Mouse (Mus musculus): ENCODE results near the gene S100a10. TPM values are rescaled to one million over a fixed set of nuclear protein-coding genes. Genes with fewer than 3 reads are reported as not detected.

Gene S100a10
- total and polyA plus RNA-seq, 3 experiments = 41.9 to 93.9 (median 70.5) TPM

DNA sequence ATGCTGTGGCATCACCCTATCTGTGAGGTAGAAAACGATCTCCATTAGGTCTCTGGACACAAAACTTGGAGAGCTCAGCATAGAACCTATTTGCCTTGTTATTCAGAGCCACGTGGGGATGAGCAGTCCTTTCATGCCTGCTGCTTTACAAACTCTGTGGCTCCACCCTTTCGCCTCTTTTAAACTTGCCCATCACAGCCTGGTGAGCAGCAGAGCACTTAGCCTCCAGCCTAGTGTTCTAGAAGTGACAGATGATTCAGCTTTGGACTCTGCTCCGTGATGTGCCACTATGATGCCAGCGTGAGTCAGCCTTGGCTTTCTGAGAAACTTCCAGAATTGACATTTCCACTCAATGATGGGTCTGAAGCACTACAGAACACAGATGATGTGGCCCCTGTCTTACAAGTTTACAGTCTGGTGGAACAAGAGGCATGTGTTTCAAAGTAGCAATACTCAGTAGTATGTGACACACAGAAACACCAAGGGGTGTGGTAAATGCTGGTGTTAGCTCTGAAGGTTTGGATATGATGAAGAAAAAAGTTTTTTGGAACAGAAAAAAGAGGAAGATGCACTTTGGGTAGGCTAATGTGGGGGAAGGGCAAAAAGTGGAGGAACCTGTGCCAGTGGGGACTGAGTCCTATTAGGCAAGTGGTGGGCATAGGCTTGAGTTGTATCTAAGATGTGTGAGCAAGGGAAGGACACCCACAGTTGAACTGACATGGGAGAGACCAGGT lies 17.3 kb downstream of the S100a10 start:
- H3K4me3 ChIP-seq = no peak overlapping the region
- no peak for DNase-seq
- H3K9ac ChIP-seq (ENCODE audit: low read depth, low read length) = no peak overlapping the region
- no peaks in the 10 kb centered on the region for H3K79me2 ChIP-seq (replicated peaks; ENCODE audit: control insufficient read depth, insufficient read depth, low read length)
- H3K36me3 ChIP-seq (ENCODE audit: control insufficient read depth, insufficient read depth, low read length) = peaks cover 6% of the 10 kb centered on the region; the same call in 1 of the 2 replicates
- TF ChIP-seq EP300 (IDR thresholded peaks at IDR 0.05; ENCODE audit: insufficient read depth, low read depth, low read length) (no peak), POLR2A (IDR thresholded peaks at IDR 0.05; ENCODE audit: insufficient read depth, low read depth, low read length) (no peak), CTCF (IDR thresholded peaks at IDR 0.05) (no peak)
- H3K27ac ChIP-seq = no peak overlapping the region
- 68% methylated on average over 5 of the region's 5 CpGs for WGBS
- H3K4me1 ChIP-seq (ENCODE audit: control insufficient read depth, insufficient read depth, low read length) = peaks cover 2% of the 10 kb centered on the region
- H3K27me3 ChIP-seq (ENCODE audit: control insufficient read depth, insufficient read depth, low read length) = no peaks in the 10 kb centered on the region
- intact Hi-C loops (cut with DNase I) = no loop called here

DNA sequence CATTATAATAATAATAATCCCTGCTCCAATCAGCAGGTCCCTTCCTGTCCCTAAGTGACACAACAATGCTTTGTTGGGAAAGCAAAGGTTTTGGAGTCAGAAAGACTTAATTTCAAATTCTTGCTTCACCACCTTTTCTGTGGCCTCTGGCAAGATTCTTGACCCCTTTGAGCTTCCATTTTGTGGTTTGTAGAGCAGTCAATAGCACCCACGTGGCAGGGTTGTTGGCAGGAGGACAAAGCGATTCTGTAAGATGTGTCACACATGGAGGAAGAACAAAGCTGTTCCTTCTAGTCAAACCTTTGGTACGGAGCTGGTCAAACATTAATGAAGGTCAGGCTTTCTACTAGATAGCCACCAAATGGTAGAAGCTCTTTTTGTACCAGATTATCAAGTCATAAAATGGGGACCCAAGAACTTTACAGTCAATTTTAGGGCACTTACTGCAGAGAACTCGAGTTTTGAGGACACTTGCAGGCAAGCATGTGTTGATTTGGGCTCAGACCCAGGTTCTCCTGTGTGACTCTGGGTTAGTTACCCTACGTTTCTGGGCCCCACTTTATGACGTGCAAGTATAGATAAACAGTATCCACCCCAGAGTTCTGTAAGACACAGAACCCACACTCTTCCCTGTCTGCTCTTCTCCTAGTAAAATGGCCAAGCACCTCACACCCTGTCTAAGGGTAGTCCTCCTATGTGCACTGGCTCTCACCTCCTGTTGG lies 24.6 kb downstream of the S100a10 start:
- Histone ChIP-seq H3K79me2 (replicated peaks; ENCODE audit: control insufficient read depth, insufficient read depth, low read length) (no peaks in the 10 kb centered on the region), H3K4me3 (no peak overlapping the region)
- DNase-seq = no peak

DNA sequence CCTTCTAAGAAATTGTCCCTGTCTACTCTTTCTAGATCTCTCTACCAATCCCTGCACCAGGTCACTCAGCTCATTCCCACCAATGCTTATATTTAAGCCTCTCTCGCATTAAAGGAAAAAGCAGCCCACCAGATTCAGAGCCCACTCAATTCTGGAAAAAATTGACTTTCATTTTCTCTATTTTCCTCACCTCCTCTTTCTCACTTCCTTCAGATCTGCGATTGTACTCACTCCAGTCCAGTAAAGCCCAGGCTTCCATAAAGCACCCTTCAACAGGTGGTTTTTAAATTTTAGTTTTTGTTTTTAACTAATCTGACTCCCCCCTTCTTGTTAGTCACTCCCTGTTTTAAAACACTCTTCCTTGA lies 25.1 kb downstream of the S100a10 start:
- Histone ChIP-seq H3K27me3 (ENCODE audit: control insufficient read depth, insufficient read depth, low read length) (no peaks in the 10 kb centered on the region), H3K4me1 (ENCODE audit: control insufficient read depth, insufficient read depth, low read length) (no peaks in the 10 kb centered on the region; the same call in 1 of the 2 replicates), H3K36me3 (ENCODE audit: control insufficient read depth, insufficient read depth, low read length) (no peaks in the 10 kb centered on the region), H3K4me3 (no peak overlapping the region), H3K27ac (no peak overlapping the region), H3K9ac (ENCODE audit: low read depth, low read length) (no peak overlapping the region), H3K79me2 (replicated peaks; ENCODE audit: control insufficient read depth, insufficient read depth, low read length) (no peaks in the 10 kb centered on the region)
- intact Hi-C loops (cut with DNase I) = no loop called here
- DNase-seq = no peak
- WGBS = 75% methylated on average over 2 of the region's 2 CpGs
- no peak for TF ChIP-seq EP300 (IDR thresholded peaks at IDR 0.05; ENCODE audit: insufficient read depth, low read depth, low read length)
- TF ChIP-seq CTCF (IDR thresholded peaks at IDR 0.05) = no peak
- no peak for TF ChIP-seq POLR2A (IDR thresholded peaks at IDR 0.05; ENCODE audit: insufficient read depth, low read depth, low read length)

More for the DNA sequence above, 24.6 kb downstream of the S100a10 start:
- H3K27me3 ChIP-seq (ENCODE audit: control insufficient read depth, insufficient read depth, low read length) = no peaks in the 10 kb centered on the region
- no peaks in the 10 kb centered on the region for H3K36me3 ChIP-seq (ENCODE audit: control insufficient read depth, insufficient read depth, low read length)
- H3K9ac ChIP-seq (ENCODE audit: low read depth, low read length) = no peak overlapping the region
- WGBS = 62% methylated on average over 6 of the region's 6 CpGs
- intact Hi-C loops (cut with DNase I) = no loop called here
- no peak overlapping the region for H3K27ac ChIP-seq
- TF ChIP-seq POLR2A (IDR thresholded peaks at IDR 0.05; ENCODE audit: insufficient read depth, low read depth, low read length) = no peak
- TF ChIP-seq CTCF (IDR thresholded peaks at IDR 0.05) = no peak
- TF ChIP-seq EP300 (IDR thresholded peaks at IDR 0.05; ENCODE audit: insufficient read depth, low read depth, low read length) = no peak
- H3K4me1 ChIP-seq (ENCODE audit: control insufficient read depth, insufficient read depth, low read length) = no peaks in the 10 kb centered on the region; the same call in 1 of the 2 replicates

DNA sequence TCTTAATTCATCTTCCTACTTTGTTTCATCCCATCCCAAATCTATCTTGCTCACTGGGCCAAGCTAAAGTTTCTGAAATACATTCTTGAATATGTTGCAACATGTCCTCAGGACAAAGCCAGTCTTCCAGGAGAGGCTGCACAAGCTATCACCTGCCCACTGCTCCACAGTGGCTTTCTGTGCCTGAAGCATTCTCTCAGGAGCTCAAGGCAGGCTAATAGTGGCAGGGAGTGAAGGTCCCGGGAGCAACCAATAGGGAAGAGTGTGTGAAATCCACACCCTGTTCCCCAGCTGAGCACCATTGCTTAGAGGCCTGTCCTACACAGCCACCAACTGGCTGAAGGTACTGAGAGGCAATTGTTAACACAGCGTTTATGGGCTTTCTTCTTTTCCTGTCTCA lies 26.1 kb downstream of the S100a10 start:
- Histone ChIP-seq H3K4me1 (ENCODE audit: control insufficient read depth, insufficient read depth, low read length) (no peaks in the 10 kb centered on the region; the same call in 1 of the 2 replicates), H3K4me3 (no peak overlapping the region), H3K79me2 (replicated peaks; ENCODE audit: control insufficient read depth, insufficient read depth, low read length) (no peaks in the 10 kb centered on the region), H3K27ac (no peak overlapping the region), H3K9ac (ENCODE audit: low read depth, low read length) (no peak overlapping the region), H3K36me3 (ENCODE audit: control insufficient read depth, insufficient read depth, low read length) (no peaks in the 10 kb centered on the region), H3K27me3 (ENCODE audit: control insufficient read depth, insufficient read depth, low read length) (no peaks in the 10 kb centered on the region)
- intact Hi-C loops (cut with DNase I) = no loop called here
- TF ChIP-seq EP300 (IDR thresholded peaks at IDR 0.05; ENCODE audit: insufficient read depth, low read depth, low read length) (no peak), POLR2A (IDR thresholded peaks at IDR 0.05; ENCODE audit: insufficient read depth, low read depth, low read length) (no peak), CTCF (IDR thresholded peaks at IDR 0.05) (no peak)
- no peak for DNase-seq
- 47% methylated on average over 2 of the region's 2 CpGs for WGBS

DNA sequence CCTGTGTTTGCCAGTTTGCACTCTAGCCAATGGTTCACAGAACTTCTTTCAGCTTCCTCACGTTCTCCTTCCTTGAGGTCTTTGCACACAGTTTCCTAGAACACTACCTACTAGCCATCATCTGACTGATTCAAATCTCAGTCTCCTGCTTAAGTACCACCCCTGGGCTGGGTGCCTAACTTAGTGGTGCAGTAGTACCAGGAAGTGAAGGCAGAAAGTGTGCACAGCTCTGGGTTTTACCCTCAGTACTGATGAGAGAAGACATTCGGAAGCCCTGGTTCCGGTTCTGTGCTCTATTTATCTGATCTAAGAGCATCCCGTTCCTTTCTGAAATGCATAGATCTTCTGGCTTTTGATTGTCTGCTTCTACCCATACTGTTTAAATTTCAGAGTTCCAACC lies 26.8 kb downstream of the S100a10 start:
- WGBS = 76% methylated on average over 4 of the region's 4 CpGs
- Histone ChIP-seq H3K9ac (ENCODE audit: low read depth, low read length) (no peak overlapping the region), H3K27ac (no peak overlapping the region), H3K79me2 (replicated peaks; ENCODE audit: control insufficient read depth, insufficient read depth, low read length) (no peaks in the 10 kb centered on the region), H3K4me1 (ENCODE audit: control insufficient read depth, insufficient read depth, low read length) (no peaks in the 10 kb centered on the region; the same call in 1 of the 2 replicates), H3K4me3 (no peak overlapping the region), H3K36me3 (ENCODE audit: control insufficient read depth, insufficient read depth, low read length) (no peaks in the 10 kb centered on the region), H3K27me3 (ENCODE audit: control insufficient read depth, insufficient read depth, low read length) (no peaks in the 10 kb centered on the region)
- intact Hi-C loops (cut with DNase I) = no loop called here
- no peak for TF ChIP-seq EP300 (IDR thresholded peaks at IDR 0.05; ENCODE audit: insufficient read depth, low read depth, low read length)
- TF ChIP-seq POLR2A (IDR thresholded peaks at IDR 0.05; ENCODE audit: insufficient read depth, low read depth, low read length) = no peak
- TF ChIP-seq CTCF (IDR thresholded peaks at IDR 0.05) = no peak
- no peak for DNase-seq

DNA sequence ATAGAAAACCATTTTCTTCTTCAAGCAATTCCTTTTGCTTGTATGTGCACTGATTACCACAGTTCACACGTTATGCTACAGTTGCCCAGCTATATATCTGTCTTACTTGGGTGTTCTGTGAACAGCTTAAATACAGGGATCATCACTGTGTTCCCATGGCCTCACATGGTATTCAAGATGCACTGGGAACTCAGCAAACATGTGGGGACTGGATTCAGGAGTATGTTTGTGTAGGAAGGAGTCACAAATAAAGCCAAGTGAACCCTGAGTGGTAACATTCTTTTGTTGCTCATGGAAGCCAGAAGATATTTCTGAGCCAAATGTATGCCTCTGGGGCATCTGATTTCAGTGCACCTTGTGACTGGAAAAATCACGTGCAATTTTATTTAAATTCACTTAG lies 28.2 kb downstream of the S100a10 start:
- intact Hi-C loops (cut with DNase I) = no loop called here
- 64% methylated on average over 2 of the region's 2 CpGs for WGBS

More for the DNA sequence above, 28.2 kb downstream of the S100a10 start:
- H3K4me3 ChIP-seq = no peak overlapping the region
- TF ChIP-seq POLR2A (IDR thresholded peaks at IDR 0.05; ENCODE audit: insufficient read depth, low read depth, low read length) (no peak), EP300 (IDR thresholded peaks at IDR 0.05; ENCODE audit: insufficient read depth, low read depth, low read length) (no peak), CTCF (IDR thresholded peaks at IDR 0.05) (no peak)
- H3K9ac ChIP-seq (ENCODE audit: low read depth, low read length) = no peak overlapping the region
- H3K27ac ChIP-seq = no peak overlapping the region
- H3K4me1 ChIP-seq (ENCODE audit: control insufficient read depth, insufficient read depth, low read length) = no peaks in the 10 kb centered on the region; the same call in 1 of the 2 replicates
- no peaks in the 10 kb centered on the region for H3K79me2 ChIP-seq (replicated peaks; ENCODE audit: control insufficient read depth, insufficient read depth, low read length)
- H3K27me3 ChIP-seq (ENCODE audit: control insufficient read depth, insufficient read depth, low read length) = no peaks in the 10 kb centered on the region
- no peak for DNase-seq
- no peaks in the 10 kb centered on the region for H3K36me3 ChIP-seq (ENCODE audit: control insufficient read depth, insufficient read depth, low read length)

All from heart, adult 2 months (tissue).